Mouse (Mus musculus): ENCODE measurements around the gene Atf6b.

DNA sequence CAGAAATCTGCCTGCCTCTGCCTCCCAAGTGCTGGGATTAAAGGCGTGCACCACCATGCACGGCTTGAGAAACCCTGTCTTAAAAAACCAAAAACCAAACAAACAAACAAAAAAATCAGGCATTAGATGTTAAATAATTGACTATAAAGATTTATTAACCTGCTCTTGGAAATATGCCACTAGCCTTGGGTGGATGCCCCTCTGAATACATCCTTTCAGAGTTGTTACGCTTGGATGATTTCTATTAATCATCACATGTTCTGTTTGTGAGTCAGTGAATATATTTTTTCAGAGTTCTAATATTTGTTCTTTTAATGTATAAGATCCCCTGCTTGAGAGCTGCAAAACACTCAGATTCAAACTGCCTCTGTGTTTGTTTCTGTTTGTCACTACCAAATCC lies 22.0 kb upstream of the Atf6b start:
- TF ChIP-seq CTCF (IDR thresholded peaks at IDR 0.05; ENCODE audit: control insufficient read depth, insufficient read depth, insufficient read length) = no peak
- no peak for TF ChIP-seq MYOD1 (IDR thresholded peaks at IDR 0.05; ENCODE audit: control insufficient read depth, insufficient read length, low read depth)
- no peak for TF ChIP-seq MAX (IDR thresholded peaks at IDR 0.05)
- no peak for TF ChIP-seq USF1 (IDR thresholded peaks at IDR 0.05; ENCODE audit: low read depth)
- no peak for TF ChIP-seq CEBPB (IDR thresholded peaks at IDR 0.05; ENCODE audit: low read depth)
- TF ChIP-seq MYOG (IDR thresholded peaks at IDR 0.05; ENCODE audit: control insufficient read depth, extremely low read depth, insufficient read length) = no peak
